Mouse (Mus musculus): Measurements from ENCODE around the gene Tcaim. TPM values are rescaled to one million over a fixed set of nuclear protein-coding genes. Genes with fewer than 3 reads are reported as not detected.

Gene Tcaim
- polyA plus RNA-seq, 1 experiment: 5.2 TPM

GRCm38 (mm10) chr9:122866192-122866591 is 60.9 kb downstream of the Tcaim start:
- no peak overlapping the region; the same call in 1 of the 2 replicates for H3K27ac ChIP-seq (ENCODE audit: control insufficient read depth, insufficient read depth, low read depth, low read length)
- TF ChIP-seq CTCF (IDR thresholded peaks at IDR 0.05; ENCODE audit: control insufficient read depth, insufficient read depth, insufficient replicate concordance, low read depth, low read length) (no peak), POLR2A (IDR thresholded peaks at IDR 0.05; ENCODE audit: control insufficient read depth, low read depth, low read length) (no peak)

GRCm38 (mm10) chr9:122872595-122872994 is 67.3 kb downstream of the Tcaim start:
- no peaks in the 10 kb centered on the region for H3K4me1 ChIP-seq (ENCODE audit: control insufficient read depth, insufficient read depth, low read length)
- H3K4me3 ChIP-seq (ENCODE audit: control insufficient read depth, low read depth, low read length): no peak overlapping the region
- no peaks in the 10 kb centered on the region for H3K36me3 ChIP-seq (ENCODE audit: control insufficient read depth, insufficient read depth, low read length)
- TF ChIP-seq CTCF (IDR thresholded peaks at IDR 0.05; ENCODE audit: control insufficient read depth, insufficient read depth, insufficient replicate concordance, low read depth, low read length): no peak
- TF ChIP-seq POLR2A (IDR thresholded peaks at IDR 0.05; ENCODE audit: control insufficient read depth, low read depth, low read length): no peak
- no peak overlapping the region for H3K27ac ChIP-seq (ENCODE audit: control insufficient read depth, insufficient read depth, low read depth, low read length)
- no peaks in the 10 kb centered on the region for H3K27me3 ChIP-seq (ENCODE audit: control insufficient read depth, insufficient read depth, low read length)

More at GRCm38 (mm10) chr9:122866192-122866591, 60.9 kb downstream of the Tcaim start:
- Histone ChIP-seq H3K27me3 (ENCODE audit: control insufficient read depth, insufficient read depth, low read length) (no peaks in the 10 kb centered on the region), H3K4me1 (ENCODE audit: control insufficient read depth, insufficient read depth, low read length) (peaks cover 3% of the 10 kb centered on the region; the same call in 1 of the 2 replicates), H3K36me3 (ENCODE audit: control insufficient read depth, insufficient read depth, low read length) (peaks cover 2% of the 10 kb centered on the region; the same call in 1 of the 2 replicates), H3K4me3 (ENCODE audit: control insufficient read depth, low read depth, low read length) (peak overlapping the region; percentile 100)

- H3K27ac ChIP-seq (ENCODE audit: control insufficient read depth, insufficient read depth, low read depth, low read length): no peak overlapping the region
- no peak overlapping the region for H3K4me3 ChIP-seq (ENCODE audit: control insufficient read depth, low read depth, low read length)
- no peaks in the 10 kb centered on the region for H3K4me1 ChIP-seq (ENCODE audit: control insufficient read depth, insufficient read depth, low read length)
- H3K36me3 ChIP-seq (ENCODE audit: control insufficient read depth, insufficient read depth, low read length): no peaks in the 10 kb centered on the region
- TF ChIP-seq POLR2A (IDR thresholded peaks at IDR 0.05; ENCODE audit: control insufficient read depth, low read depth, low read length): no peak
- no peak for TF ChIP-seq CTCF (IDR thresholded peaks at IDR 0.05; ENCODE audit: control insufficient read depth, insufficient read depth, insufficient replicate concordance, low read depth, low read length)
- no peaks in the 10 kb centered on the region for H3K27me3 ChIP-seq (ENCODE audit: control insufficient read depth, insufficient read depth, low read length)
Observed at GRCm38 (mm10) chr9:122874653-122875052, 69.3 kb downstream of the Tcaim start.

GRCm38 (mm10) chr9:122875145-122875544 is 69.8 kb downstream of the Tcaim start:
- H3K4me3 ChIP-seq (ENCODE audit: control insufficient read depth, low read depth, low read length): no peak overlapping the region
- H3K27ac ChIP-seq (ENCODE audit: control insufficient read depth, insufficient read depth, low read depth, low read length): no peak overlapping the region
- H3K27me3 ChIP-seq (ENCODE audit: control insufficient read depth, insufficient read depth, low read length): no peaks in the 10 kb centered on the region
- no peaks in the 10 kb centered on the region for H3K36me3 ChIP-seq (ENCODE audit: control insufficient read depth, insufficient read depth, low read length)
- no peaks in the 10 kb centered on the region for H3K4me1 ChIP-seq (ENCODE audit: control insufficient read depth, insufficient read depth, low read length)
- no peak for TF ChIP-seq CTCF (IDR thresholded peaks at IDR 0.05; ENCODE audit: control insufficient read depth, insufficient read depth, insufficient replicate concordance, low read depth, low read length)
- TF ChIP-seq POLR2A (IDR thresholded peaks at IDR 0.05; ENCODE audit: control insufficient read depth, low read depth, low read length): no peak

- H3K27me3 ChIP-seq (ENCODE audit: control insufficient read depth, insufficient read depth, low read length): no peaks in the 10 kb centered on the region
- TF ChIP-seq CTCF (IDR thresholded peaks at IDR 0.05; ENCODE audit: control insufficient read depth, insufficient read depth, insufficient replicate concordance, low read depth, low read length) (no peak), POLR2A (IDR thresholded peaks at IDR 0.05; ENCODE audit: control insufficient read depth, low read depth, low read length) (no peak)
- peaks cover 1% of the 10 kb centered on the region for H3K36me3 ChIP-seq (ENCODE audit: control insufficient read depth, insufficient read depth, low read length)
- H3K27ac ChIP-seq (ENCODE audit: control insufficient read depth, insufficient read depth, low read depth, low read length): peak within 1 kb of the TSS; percentile 96
- H3K4me3 ChIP-seq (ENCODE audit: control insufficient read depth, low read depth, low read length): peak within 1 kb of the TSS; percentile 96
- H3K4me1 ChIP-seq (ENCODE audit: control insufficient read depth, insufficient read depth, low read length): peaks cover 4% of the 10 kb centered on the region
Observed at GRCm38 (mm10) chr9:122885385-122885784, 80.0 kb downstream of the Tcaim start, which contains the start of gene Zkscan7. Gene Zkscan7 (plus strand): TSS chr9:122885685.

Other genes starting within 250 kb of the Tcaim start
- 3.1 and 4.7 TPM in 2 replicates for gene Topaz1, start 58.2 kb upstream of the Tcaim start, polyA plus RNA-seq (2012; rRNA removed)
- gene Gm35549, start 38.5 kb downstream of the Tcaim start, polyA plus RNA-seq (2012; rRNA removed): 27.7 and 28.0 TPM in 2 replicates
- gene Zfp445, start 60.5 kb downstream of the Tcaim start, polyA plus RNA-seq (2012; rRNA removed): 34.2 and 39.0 TPM in 2 replicates
- gene Zkscan7, start 80.1 kb downstream of the Tcaim start, polyA plus RNA-seq (2012; rRNA removed): 10.2 and 11.3 TPM in 2 replicates
- gene Zfp105, start 117.5 kb downstream of the Tcaim start, polyA plus RNA-seq (2012; rRNA removed): 17.3 and 19.9 TPM in 2 replicates
- gene 1110059G10Rik, start 145.5 kb downstream of the Tcaim start, polyA plus RNA-seq (2012; rRNA removed): 1.4 and 1.9 TPM in 2 replicates
- gene Kif15, start 145.5 kb downstream of the Tcaim start, polyA plus RNA-seq (2012; rRNA removed): 12.9 and 13.7 TPM in 2 replicates
- 7.3 and 8.0 TPM in 2 replicates for gene Tmem42, start 215.8 kb downstream of the Tcaim start, polyA plus RNA-seq (2012; rRNA removed)
- gene Tgm4, start 229.2 kb downstream of the Tcaim start, polyA plus RNA-seq (2012; rRNA removed): 0.16 and 0.28 TPM in 2 replicates

All from testis, adult 2 months (tissue).